Mouse (Mus musculus) gastrocnemius, adult 8-10 months (tissue): ENCODE measurements around the gene Anapc16. TPM values are rescaled to one million over a fixed set of nuclear protein-coding genes. Genes with fewer than 3 reads are reported as not detected.
A peak's percentile ranks its signal among the peaks of the same experiment; 100 is the strongest.

ENCODE experiments used
- DNase-seq, 2 experiments: peaks; one replicate each; pipeline ENCODE4 v3.0.0; 2022; ENCODE audit warnings: low spot score in 2 of 2
- total RNA-seq, 4 experiments: library from RNA; stranded (reverse); gene quantifications; 2 replicates each; pipeline ENCODE4 v1.2.4; 2022

The Anapc16 gene
- total RNA-seq, 4 experiments from 2014 or later, result 39.3 to 51.5 (median 43.3) TPM

DNA sequence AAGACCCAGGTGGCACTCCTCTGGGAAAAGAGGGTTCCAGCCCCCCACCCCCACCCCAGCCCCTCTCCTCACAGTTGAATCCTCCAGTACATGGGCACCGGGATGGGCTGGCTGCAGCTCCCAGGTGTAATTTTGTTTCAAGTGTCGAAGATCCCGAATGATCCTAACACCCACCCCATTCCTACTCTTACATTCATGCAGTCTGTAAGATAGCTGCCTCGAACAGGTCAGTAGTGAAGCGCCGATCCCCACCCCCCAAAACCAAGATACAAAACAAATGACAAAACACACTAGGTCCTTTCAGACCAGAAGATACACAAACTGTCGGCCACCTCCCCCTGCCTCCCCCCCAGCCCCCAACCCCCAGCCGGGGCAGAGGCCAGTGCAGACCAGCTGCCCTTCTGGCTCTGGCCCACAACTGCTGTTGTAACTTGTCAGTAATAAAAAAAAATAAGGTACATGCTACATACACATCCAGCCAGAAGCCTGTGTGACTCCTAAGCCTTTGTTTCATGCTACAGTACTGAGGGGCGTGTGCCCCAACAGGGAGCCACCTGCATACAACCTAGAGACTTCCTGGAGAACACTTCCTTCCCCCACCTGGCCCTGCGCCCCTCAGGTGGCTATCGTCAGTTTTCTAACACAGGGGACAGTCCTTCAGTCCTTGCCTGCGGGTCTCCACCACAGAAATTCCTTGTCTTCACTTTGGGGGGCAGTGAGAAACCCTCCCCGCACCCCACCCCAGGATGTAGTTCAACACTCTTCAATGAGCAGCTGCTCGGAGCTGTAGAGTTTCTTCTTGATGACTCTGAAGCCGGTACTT, 52.9 kb downstream of the Anapc16 start:
- DNase-seq, result no peak

- no peak for DNase-seq
These were observed 53.7 kb downstream of the Anapc16 start for GRCm38 (mm10) chr10:59949255-59949648.

GRCm38 (mm10) chr10:59948363-59949254, 54.3 kb downstream of the Anapc16 start:
- no peak for DNase-seq

DNA sequence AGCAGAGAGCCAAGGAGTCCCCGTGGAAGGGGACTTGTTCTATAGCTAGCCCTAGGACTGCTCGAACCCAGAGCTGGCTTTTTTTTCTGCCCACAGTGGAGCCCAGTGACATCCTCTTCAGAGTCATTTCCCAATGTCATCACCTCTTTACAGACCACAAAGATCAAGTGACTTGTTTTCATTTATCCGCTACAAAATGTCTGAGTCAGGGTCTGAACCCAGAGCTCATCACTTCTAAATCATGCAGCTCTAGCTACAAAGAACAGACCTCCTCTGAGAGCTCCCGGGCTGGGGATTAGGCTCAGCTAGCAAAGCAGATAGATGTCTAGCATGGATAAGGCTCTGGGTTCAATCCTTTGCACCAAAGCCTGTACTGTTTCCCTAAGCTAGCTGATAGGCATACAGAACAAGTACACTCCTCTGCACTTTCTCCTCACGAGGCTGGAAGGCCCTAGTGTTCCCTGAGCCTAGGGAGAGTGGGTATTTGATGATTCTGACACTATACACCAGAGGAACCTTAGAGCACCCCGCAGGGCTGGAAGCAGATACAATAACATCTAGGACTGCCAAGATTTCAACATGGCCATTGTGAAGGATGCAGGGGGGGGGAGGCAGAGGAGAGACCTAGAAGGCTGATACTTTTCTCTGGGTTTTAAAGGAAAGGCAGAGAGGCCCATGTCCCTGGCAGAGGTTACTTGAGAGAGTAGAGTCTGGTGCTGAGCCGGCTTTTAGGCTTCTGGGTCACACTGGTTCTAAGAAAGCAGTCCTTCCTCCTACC, 55.5 kb downstream of the Anapc16 start:
- no peak for DNase-seq

DNA sequence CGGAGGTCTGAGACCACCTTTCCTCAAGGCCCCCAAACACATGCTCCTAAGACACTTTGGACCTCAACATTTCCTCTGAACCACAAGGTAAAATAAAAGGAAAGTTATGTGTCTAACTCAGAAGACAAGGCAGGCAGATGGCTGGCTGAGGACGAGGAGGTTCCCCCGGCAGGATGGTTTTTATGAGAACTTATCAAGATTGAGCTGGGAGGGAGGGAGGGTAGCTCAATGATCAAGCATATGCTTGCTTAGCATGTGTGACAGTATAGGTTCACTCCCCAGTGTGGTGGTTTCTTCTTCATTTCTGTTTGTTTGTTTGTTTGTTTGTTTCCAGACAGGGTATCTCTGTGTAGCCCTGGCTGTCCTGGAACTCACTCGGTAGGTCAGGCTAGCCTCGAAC, 56.6 kb downstream of the Anapc16 start:
- no peak for DNase-seq

GRCm38 (mm10) chr10:59945416-59945815, 57.5 kb downstream of the Anapc16 start:
- DNase-seq, result no peak

- peak; percentile 48 for DNase-seq
These were observed 59.4 kb downstream of the Anapc16 start for GRCm38 (mm10) chr10:59943421-59943989.

- DNase-seq, result peak; percentile 41 to 44
These were observed 60.0 kb downstream of the Anapc16 start for GRCm38 (mm10) chr10:59942847-59943420.

- DNase-seq, result no peak
These were observed 60.6 kb downstream of the Anapc16 start for GRCm38 (mm10) chr10:59942281-59942846.

DNA sequence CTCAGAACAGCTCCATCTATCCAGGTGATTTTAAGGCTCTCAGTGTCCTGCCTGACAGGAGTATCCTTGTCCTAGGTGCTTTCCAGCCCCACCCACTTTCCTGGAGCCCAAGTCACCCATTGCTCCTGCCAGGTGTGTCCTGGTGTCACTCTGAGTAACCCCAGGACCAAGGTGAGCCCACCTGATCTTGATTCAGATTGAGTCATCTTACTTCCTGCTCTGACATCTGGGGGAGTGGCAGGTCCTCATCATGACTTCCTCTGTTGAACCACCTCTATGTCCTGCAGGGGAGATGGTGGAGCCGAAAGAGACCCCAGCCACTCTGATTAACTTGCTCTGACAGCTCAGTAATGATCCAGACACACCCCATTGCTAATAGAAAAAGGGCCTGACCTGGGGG, 63.9 kb downstream of the Anapc16 start:
- DNase-seq, result no peak

GRCm38 (mm10) chr10:59938662-59939061, 64.3 kb downstream of the Anapc16 start:
- DNase-seq, result no peak

Other genes starting within 250 kb of the Anapc16 start
- gene Dnajb12, start 123.6 kb downstream of the Anapc16 start, total RNA-seq, result 10 to 100 TPM; 77.8 to 89.1 (median 82.1) TPM
- gene Ddit4, start 51.3 kb downstream of the Anapc16 start, total RNA-seq, result 10 to 100 TPM in 2 of 4 experiments, 1 to 10 TPM in 2; 4.7 to 45.4 (median 9.4) TPM
- 10 to 100 TPM; 13.9 to 18.9 (median 14.3) TPM for gene Ascc1, start 330 bp downstream of the Anapc16 start, total RNA-seq
- gene Spock2, start 103.1 kb upstream of the Anapc16 start, total RNA-seq, result 1 to 10 TPM; 2.8 to 7.0 (median 5.4) TPM
- gene Chst3, start 216.1 kb upstream of the Anapc16 start, total RNA-seq, result under 1 TPM; 0.22 to 0.45 (median 0.32) TPM